Mouse (Mus musculus) spleen, adult 2 months (tissue): ENCODE results near the gene Nalcn.

ENCODE experiments used
- CTCF ChIP-seq: fragments of 200-500 bp; IDR thresholded peaks from 2 replicates; pipeline ENCODE4 v1.5.1; 2011; ENCODE audit warnings: mild to moderate bottlenecking, inconsistent platforms; ENCODE audit not compliant: insufficient read depth, insufficient read length, insufficient replicate concordance; ENCODE audit errors: extremely low read depth
- POLR2A ChIP-seq: fragments of 200-500 bp; IDR thresholded peaks from 2 replicates; pipeline ENCODE4 v1.6.1; 2011; ENCODE audit warnings: low read depth, low read length, inconsistent platforms

GRCm38 (mm10) chr14:123663206-123663605, 36.3 kb upstream of the Nalcn start:
- TF ChIP-seq POLR2A: no peak
- TF ChIP-seq CTCF: no peak
